Mouse (Mus musculus): ENCODE measurements around the gene Trp63.
A peak's percentile ranks its signal among the peaks of the same experiment; 100 is the strongest.

Gene Trp63

GRCm38 (mm10) chr16:25779964-25780363 lies 96.4 kb downstream of the Trp63 start:
- DNase-seq (ENCODE audit: low read depth, low spot score): no peak

DNA sequence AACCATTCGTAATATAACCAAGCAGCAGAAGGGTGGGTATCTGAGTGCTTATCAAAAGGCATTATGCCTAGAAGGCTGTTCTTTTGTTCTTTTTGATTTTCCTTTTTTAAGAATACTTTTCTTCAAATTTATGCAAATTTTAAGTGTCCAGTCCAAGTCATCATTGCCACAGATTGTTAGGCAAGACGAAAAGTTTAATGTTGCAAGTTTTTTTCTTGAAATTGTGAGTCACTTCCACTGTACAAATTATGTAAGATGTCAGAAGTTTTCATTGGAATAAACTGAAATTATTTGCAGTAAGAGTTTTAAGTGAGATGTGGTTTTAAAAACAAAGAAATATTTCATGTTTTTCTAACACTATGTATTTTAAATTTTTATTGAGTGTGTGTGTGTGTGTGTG lies 100.7 kb downstream of the Trp63 start:
- DNase-seq (ENCODE audit: low read depth, low spot score): no peak

DNA sequence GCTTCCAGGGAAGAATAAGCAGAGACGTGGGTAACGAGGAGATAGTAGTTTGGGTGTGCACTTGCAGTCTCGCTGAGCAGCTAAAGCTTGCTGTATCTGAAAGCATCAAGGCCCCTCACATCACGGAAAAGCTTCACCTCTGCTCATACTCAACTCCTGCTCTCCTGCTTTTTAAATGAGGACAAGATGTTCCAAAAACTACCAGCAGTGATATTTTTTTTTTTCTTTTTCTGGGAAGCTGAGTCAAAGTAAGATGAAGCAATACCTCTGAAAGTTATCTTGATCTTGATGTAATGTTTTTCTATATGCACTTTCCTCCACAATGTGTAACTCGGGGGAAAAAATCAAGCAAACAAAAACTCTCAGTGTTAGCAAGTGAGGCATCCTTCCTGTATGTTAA lies 102.9 kb downstream of the Trp63 start:
- no peak for DNase-seq (ENCODE audit: low read depth, low spot score)

DNA sequence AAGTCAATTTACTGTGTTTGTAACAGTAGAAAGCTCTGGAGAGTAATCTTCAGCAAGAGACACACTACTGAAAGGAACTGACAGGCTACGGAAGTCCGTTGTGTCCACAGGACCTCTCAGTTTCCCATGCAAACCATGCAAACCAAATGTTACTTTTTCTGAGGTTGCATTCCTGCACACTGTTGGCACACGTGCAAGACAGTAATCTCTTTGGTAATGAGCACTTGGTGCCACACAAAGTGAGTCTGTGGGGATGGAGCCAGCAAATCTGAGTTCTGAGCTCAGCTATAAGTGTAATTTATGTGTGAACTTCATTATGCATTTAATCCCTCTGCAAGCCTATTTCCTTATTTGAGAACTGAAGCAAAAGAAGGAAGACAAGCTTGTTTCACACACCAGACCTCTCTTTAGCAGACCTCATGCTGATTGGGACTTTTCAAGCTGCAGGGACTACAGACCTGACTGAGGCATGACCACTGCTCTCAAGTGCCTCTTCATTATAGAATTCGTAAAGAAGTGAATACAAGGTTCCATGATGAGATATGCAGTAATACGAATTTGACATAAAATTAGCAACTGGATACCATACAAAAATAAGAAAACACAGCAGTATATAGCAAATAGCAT lies 109.2 kb downstream of the Trp63 start:
- no peak for DNase-seq (ENCODE audit: low read depth, low spot score)

GRCm38 (mm10) chr16:25797732-25798294 lies 114.2 kb downstream of the Trp63 start:
- DNase-seq (ENCODE audit: low read depth, low spot score): peak; percentile 3

DNA sequence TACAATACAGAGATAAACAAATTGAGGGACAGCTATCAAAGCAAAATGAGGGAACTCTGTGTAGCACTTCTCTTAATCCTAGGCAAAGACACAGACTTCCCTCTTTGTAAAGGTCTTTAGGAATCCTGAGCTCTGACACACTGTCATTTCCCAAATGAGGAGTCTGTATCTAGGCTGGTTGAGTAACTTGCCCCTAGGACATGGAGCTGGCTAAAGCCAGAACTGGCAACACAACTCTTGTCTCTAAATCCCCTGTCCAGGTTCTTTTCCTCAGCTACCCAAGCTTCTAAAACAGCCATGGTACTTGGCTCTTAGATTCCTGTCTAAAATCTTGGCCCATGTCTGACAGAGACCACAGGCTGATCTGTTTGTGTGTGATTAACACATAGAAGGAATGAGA lies 116.1 kb downstream of the Trp63 start:
- peak; percentile 3 for DNase-seq (ENCODE audit: low read depth, low spot score)

DNA sequence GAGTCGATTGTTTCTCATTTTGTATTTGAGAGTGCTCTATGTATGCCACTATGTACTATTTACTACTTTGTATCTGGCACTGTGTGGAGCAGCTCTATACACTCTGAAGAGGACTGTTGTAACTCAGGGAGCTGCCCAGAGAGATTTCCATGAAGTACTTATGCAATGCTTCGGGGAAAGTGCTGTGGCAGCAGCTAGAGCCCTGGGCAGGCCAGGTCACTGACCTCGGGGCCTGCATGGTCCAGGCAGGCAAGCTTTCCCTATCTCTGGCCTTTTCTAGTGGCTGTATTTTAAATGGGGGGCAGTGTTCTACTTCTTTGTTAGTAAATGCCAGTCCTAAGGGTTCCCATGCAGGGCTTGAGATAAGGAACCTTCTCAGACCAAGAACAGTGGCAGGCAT lies 121.4 kb downstream of the Trp63 start:
- no peak for DNase-seq (ENCODE audit: low read depth, low spot score)

DNA sequence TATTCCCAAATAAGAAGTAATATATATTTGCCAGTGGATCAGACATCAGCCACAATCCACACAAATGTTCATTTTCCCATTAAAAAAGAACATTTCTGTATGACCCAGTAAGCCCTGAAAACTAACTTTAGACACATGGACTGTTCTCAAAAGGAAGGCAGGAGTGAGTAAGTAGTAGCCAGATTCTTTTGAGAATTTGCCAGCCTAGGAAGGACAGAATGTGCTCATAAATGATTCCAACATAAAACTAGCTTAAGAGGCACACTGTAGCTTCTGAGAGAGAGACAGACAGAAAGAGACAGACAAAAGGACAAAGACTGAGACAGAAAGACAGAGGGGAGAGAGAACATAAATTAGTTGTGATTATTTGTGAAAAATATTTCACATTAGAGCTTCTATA lies 123.6 kb downstream of the Trp63 start:
- no peak for DNase-seq (ENCODE audit: low read depth, low spot score)

DNA sequence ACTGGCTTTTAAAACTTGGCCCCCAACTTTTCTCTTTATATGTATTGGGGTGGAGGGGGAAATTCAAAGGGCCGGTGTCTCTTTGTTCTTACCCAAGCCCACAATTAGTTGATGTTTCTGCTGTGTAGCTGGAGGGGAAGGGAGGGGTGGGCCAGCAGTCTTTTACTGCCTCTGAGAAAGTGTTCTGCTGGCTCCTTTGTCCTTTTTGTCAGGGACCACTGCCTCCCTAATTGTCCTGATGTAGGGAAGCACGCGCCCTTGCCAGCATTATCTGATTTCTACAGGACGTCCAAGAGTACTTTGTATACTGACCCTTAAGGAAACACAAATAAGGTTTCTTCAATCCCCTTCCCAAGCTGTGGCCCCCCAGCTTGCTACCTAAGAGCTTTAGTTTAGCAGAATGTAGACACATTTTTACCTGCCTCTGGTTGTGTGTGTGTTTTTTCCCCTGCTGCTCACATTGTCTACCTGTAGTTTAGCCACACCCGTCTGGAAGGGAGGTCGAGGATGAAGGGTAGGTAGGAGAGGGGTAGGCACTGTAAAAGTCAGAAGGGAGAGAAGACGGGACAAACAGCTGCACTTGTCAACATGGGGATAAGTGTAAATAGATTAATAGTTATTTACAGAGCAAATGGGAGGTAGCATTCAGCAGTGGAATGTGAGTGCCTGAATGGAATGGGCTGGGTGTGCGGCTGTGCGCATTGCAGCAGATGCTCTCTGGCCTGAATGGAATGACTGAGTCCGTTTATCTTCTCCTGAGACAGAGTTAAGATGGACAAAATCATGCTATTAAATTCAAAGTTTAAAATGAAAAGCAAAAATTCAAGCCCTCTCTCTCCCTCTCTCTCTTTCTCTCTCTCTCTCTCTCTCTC lies 134.4 kb downstream of the Trp63 start:
- DNase-seq (ENCODE audit: low read depth, low spot score): peak; percentile 30

GRCm38 (mm10) chr16:25826016-25826415 lies 142.5 kb downstream of the Trp63 start:
- DNase-seq (ENCODE audit: low read depth, low spot score): no peak

DNA sequence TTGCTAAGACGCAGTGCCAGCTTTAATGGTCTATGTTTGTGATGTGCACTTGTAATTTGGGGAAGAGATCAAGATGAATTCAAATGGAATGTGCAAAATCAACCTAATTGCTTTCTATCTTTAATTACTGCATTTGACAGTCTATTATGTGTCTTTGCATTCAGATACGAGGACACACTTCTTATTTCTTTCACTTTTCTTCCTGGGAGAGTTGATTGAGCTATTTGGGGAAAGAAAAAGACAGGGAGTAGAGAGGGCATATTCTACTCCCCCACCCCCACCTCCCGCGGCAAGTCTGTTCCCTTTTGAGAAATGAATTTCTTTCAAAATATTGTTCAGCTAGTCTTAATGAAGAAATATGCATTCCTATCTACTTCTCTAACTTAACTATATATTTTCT lies 149.0 kb downstream of the Trp63 start:
- no peak for DNase-seq (ENCODE audit: low read depth, low spot score)

GRCm38 (mm10) chr16:25835301-25835700 lies 151.7 kb downstream of the Trp63 start:
- DNase-seq (ENCODE audit: low read depth, low spot score): no peak

- DNase-seq (ENCODE audit: low read depth, low spot score): no peak
These were observed 152.2 kb downstream of the Trp63 start for GRCm38 (mm10) chr16:25835723-25836122.

- DNase-seq (ENCODE audit: low read depth, low spot score): no peak
These were observed 159.4 kb downstream of the Trp63 start for GRCm38 (mm10) chr16:25842996-25843395.

DNA sequence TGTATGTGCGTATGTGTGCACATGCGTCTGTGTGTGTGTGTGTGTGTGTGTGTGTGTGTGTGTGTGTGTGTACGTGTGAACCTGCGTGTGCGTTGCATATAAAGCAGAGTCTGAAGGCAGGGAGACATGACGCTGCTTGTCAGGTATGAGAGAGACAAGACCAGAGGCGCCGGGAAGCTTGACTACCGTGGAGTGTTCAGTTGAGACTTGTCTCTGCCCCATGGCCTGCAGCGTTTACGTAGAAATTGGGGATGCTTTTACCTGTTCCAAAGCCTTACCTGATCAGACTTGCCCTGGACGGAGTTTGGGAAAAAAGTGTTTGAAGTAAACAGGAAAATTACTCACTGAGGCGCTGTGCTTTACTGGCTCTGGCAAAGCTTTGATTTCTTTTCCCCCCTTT lies 160.1 kb downstream of the Trp63 start:
- DNase-seq (ENCODE audit: low read depth, low spot score): no peak

DNA sequence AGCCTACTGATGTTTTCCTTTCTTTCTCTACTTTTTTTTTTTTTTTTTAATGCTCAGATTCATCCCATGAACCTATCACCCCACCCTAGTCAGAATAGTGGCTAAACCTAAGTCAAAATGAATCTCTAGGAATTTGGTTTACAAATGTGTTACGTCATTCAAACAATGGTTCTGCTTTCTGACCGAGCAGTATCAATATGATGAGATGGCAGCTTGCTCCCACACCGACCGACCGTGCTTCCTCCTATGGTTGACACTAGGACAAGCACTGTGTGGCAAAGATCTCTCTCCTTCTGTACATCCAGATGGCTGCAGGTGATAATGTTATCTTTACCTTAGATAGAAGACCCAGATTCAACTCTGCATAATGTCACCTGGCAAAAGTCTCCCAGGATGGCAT lies 163.0 kb downstream of the Trp63 start:
- DNase-seq (ENCODE audit: low read depth, low spot score): no peak

- no peak for DNase-seq (ENCODE audit: low read depth, low spot score)
These were observed 164.9 kb downstream of the Trp63 start for GRCm38 (mm10) chr16:25848474-25848873.

DNA sequence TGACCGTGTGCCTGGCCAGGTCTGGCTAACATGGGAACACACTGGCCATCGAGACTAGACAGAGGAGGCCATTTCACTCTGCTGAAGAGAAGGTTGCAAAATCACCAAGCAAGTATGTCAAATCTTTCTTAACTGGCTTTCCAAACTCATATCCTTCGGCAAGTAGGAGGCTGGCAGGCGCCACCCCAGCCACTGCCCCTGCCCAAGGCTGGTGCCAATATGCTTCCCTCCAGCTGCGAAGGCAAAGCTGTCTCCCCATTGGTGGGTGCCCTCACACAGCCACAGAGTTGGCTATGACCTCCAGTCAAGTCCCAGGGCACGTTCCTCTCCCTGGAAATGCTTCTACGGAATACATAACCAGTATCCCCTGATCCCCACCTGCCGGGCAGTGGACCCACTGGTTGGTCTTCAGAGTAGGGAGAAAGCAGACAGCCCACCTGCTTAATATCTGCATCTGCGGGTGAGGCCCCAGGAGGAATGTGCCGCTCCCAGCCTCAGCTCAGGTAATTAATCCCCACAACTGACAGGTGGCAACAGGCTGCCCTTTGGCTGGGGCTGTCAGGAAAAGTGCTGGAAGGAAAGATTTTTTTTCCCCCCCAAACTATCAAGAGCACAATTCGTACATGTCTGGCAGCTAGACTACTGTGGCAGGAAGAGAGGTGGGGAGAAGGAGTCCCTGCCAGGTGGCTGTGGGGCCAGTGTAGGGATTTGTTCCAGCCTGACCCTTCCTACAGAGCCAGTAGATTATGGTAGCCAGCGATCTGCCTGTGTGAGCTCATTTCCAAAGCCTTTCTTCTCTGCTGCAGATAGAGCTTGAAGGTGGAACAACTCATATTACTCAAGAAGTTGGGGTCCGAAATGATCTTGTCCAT lies 166.3 kb downstream of the Trp63 start:
- DNase-seq (ENCODE audit: low read depth, low spot score): no peak

- DNase-seq (ENCODE audit: low read depth, low spot score): no peak
These were observed 177.4 kb downstream of the Trp63 start for GRCm38 (mm10) chr16:25860731-25861505.

- DNase-seq (ENCODE audit: low read depth, low spot score): no peak
These were observed 181.7 kb downstream of the Trp63 start for GRCm38 (mm10) chr16:25865096-25865869.

Data from ES-CJ7 (cell line).